Mouse (Mus musculus): ENCODE measurements around the gene Glrx. TPM values are rescaled to one million over a fixed set of nuclear protein-coding genes. Genes with fewer than 3 reads are reported as not detected.

The Glrx gene
- polyA plus RNA-seq, 1 experiment from 2014 or later: 37.9 TPM

DNA sequence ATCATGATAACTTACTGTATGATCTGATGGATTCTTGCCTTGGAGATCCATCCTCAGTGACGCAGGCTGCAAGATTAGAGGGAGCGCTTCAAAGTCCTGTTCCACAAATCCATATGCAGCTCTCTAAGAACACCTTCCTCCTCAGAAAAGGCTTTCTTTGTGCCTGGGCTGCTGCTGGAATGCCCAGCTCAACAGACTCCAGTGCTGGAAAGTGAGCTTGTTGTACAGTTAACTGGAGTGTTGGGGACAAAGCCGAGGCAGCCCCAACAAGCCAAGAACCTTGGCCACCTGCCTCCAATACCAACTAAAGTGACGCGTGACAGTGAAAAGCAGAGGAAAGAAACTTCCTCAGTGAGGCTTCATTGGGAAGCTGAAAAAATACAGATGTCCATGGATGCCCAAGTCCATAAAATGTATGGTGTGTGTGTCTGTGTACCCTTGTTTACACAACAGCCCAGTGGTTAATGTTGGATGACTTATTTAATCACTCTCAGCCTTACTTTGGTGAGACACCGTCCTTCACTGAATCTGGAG, 1.2 kb downstream of the Glrx start:
- Histone ChIP-seq H3K27me3 (no peaks in the 10 kb centered on the region), H3K36me3 (no peaks in the 10 kb centered on the region), H3K4me1 (peaks cover 29% of the 10 kb centered on the region), H3K9ac (peak overlapping the region; percentile 77), H3K4me3 (peak overlapping the region; percentile 49), H3K9me3 (no peaks in the 10 kb centered on the region), H3K4me2 (replicated peaks) (peak overlapping the region; percentile 83), H3K27ac (no peak overlapping the region)
- ATAC-seq (ENCODE audit: low FRiP score, low read depth): no peak
- WGBS: 53% methylated on average over 6 of the region's 6 CpGs

DNA sequence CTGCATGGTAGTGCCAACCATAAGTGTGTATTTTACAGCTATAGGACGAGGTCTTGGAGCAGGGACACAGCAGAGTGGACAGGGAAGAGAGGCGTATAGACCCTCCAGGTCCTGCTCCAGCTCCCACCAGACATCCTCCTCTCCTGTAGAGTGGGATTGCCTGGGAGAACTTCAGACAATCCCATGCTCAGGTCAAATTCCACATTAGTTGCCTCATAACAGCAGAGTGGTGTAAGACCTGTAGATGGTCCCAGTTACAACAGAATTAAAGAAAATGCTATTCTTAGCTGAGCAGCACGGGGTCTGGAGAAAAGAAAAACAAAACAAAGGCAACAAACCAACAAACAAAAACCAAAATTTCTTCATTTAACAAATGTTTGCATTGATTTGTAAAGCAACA, 2.3 kb downstream of the Glrx start:
- Histone ChIP-seq H3K9ac (no peak overlapping the region), H3K36me3 (no peaks in the 10 kb centered on the region), H3K4me2 (replicated peaks) (peak overlapping the region; percentile 83), H3K4me1 (peaks cover 29% of the 10 kb centered on the region), H3K4me3 (no peak overlapping the region), H3K9me3 (no peaks in the 10 kb centered on the region), H3K27ac (no peak overlapping the region), H3K27me3 (no peaks in the 10 kb centered on the region)
- WGBS: 78% methylated on average over 3 of the region's 3 CpGs
- ATAC-seq (ENCODE audit: low FRiP score, low read depth): no peak

DNA sequence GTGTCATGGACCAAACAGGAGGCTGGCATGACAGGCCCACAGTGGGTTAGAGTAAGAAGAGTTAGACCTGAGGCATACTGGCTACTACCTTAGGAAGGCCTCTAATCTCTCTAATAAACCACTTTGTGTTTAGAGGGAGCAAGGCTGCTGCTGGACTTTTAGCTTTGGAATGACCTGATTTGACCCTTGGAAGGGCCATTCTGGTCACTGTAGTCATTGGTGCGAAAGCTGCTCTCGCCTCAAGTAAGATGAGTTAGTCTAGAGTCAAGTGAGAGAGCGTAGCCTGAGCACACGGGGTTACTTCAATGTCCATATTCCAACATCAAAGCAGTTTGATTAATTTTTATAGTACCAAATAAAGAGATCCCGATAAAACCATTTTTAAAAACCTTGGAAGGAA, 3.7 kb downstream of the Glrx start:
- Histone ChIP-seq H3K4me3 (no peak overlapping the region), H3K27me3 (no peaks in the 10 kb centered on the region), H3K4me2 (replicated peaks) (no peak overlapping the region), H3K4me1 (peaks cover 29% of the 10 kb centered on the region), H3K27ac (no peak overlapping the region), H3K9ac (no peak overlapping the region), H3K36me3 (0 out of 2 replicates have a peak, but pooled peaks cover 5% of the 10 kb centered on the region), H3K9me3 (no peaks in the 10 kb centered on the region)
- WGBS: 80% methylated on average over 5 of the region's 5 CpGs
- no peak for ATAC-seq (ENCODE audit: low FRiP score, low read depth)

DNA sequence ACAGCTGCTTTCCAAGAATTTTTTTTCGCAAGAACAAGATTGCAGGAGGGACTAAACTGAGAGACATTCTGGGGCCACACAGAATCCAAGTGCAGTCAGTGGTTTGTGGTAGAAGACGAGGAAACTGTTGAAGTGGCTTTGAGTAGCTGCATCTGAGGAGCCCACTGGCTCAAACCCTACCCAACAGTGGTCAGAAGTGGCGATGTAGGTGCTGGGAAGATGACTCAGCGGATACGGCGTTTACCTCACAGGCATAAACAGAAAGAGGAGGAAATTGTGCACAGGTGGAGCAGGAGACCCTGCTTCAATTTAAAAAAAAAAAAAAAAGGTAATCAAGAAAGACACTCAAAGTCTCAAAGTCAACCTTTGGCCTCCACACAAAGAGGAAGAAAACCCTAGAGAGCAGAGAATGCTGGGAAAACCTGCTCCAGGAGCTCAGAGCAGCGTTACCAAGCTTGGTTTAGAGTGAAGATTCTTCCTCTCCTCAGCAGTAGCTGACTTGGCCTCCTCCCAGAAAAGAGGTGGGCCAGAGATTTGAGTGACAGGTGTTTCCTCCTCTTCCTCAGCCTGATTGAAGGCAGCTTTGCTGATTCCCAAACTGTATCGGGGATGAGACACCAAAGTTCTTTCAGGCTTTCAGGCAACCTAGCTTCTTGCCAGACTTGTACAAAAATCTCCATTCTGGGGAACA, 4.5 kb downstream of the Glrx start:
- Histone ChIP-seq H3K36me3 (peaks cover 5% of the 10 kb centered on the region; the same call in 1 of the 2 replicates), H3K4me1 (peaks cover 24% of the 10 kb centered on the region), H3K4me3 (no peak overlapping the region), H3K27me3 (no peaks in the 10 kb centered on the region), H3K9ac (no peak overlapping the region), H3K9me3 (no peaks in the 10 kb centered on the region), H3K4me2 (replicated peaks) (no peak overlapping the region), H3K27ac (no peak overlapping the region)
- ATAC-seq (ENCODE audit: low FRiP score, low read depth): no peak
- WGBS: 83% methylated on average over 8 of the region's 8 CpGs

DNA sequence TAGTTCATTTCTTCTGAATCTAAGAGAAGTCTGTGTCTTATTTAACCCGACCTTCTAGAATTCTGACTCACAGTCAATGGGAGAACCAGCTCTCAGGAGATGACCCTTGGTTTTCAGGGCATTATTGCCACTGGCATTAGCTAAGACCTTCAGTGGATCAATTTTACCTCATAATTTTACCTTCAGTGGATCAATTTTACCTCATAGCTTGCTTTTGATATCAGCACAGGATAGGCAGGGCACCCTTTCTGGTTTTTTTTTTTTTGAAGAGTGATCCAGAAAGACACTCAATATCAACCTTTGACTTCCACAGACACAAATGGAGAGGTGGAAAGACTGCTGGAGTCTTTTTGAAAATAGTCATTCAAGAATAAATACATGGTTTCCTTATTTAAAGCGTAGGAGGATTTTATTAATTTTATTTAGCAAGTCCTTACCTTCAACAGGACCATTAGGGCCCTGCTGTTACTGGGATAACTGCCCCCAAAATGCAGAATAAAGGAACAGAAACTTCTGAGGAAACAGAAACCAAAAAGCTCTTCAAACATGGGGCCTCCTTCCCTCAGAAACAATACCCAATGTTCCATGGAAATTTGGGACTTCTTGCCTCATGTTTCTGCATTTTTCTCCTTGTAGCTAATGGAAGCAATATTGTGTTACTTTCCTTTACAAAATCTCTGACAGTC, 5.3 kb downstream of the Glrx start:
- no peak overlapping the region for H3K4me3 ChIP-seq
- H3K9ac ChIP-seq: no peak overlapping the region
- H3K27me3 ChIP-seq: no peaks in the 10 kb centered on the region
- WGBS: 94% methylated on average over 2 of the region's 2 CpGs
- no peaks in the 10 kb centered on the region for H3K9me3 ChIP-seq
- H3K36me3 ChIP-seq: peaks cover 5% of the 10 kb centered on the region; the same call in 1 of the 2 replicates
- H3K4me1 ChIP-seq: peaks cover 19% of the 10 kb centered on the region
- H3K4me2 ChIP-seq (replicated peaks): no peak overlapping the region
- no peak overlapping the region for H3K27ac ChIP-seq
- ATAC-seq (ENCODE audit: low FRiP score, low read depth): no peak

DNA sequence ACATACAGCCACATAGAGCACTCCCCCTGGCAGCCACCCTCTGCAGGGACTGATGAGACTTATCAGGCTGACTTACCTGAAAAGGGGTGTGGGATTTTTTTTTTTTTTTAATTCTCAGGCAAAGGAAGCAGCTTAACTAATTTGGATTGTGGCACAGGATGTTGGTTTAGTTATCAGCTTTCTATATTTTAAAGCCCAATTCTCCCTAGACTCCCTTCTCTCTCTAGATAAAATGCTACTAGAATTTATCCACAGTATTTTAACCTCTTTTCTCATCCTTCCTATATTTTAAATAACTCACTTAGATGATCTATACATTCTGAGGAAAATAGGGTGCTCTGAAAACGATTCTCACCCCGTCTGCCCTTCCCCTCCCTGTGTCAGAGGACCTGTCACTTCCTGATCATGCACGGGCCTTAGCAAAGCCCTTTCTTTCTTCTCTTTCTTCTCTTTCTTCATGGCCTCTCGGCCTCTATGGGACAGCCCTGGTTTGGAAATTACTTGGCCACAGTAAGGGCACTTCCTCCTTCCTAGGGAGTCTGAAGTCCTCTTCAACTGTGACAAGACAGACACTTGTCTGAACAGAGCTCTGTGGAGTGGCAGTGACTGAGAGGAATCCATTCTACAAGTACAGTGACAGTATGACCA, 6.0 kb downstream of the Glrx start:
- H3K4me3 ChIP-seq: no peak overlapping the region
- H3K27me3 ChIP-seq: no peaks in the 10 kb centered on the region
- H3K27ac ChIP-seq: no peak overlapping the region
- H3K4me1 ChIP-seq: peaks cover 14% of the 10 kb centered on the region
- 74% methylated on average over 4 of the region's 4 CpGs for WGBS
- ATAC-seq (ENCODE audit: low FRiP score, low read depth): no peak
- no peak overlapping the region for H3K4me2 ChIP-seq (replicated peaks)
- H3K9ac ChIP-seq: no peak overlapping the region
- no peaks in the 10 kb centered on the region for H3K9me3 ChIP-seq
- peaks cover 5% of the 10 kb centered on the region; the same call in 1 of the 2 replicates for H3K36me3 ChIP-seq

DNA sequence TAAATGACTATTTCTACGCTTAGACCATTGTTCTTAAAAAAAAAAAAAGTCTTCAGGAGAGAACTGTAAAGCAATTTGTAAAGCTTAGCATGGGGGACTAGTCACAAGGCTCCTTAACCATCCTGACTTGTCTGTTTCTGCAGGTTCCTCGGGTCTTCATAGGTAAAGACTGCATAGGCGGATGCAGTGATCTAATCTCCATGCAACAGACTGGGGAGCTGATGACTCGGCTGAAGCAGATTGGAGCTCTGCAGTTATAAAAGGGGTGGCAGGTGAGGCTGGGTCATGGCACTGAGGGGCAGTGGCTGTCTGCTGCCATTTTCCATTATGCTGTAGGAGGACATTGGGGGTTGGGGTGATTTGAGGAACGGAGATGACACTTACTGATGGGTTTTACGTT, 7.4 kb downstream of the Glrx start:
- Histone ChIP-seq H3K4me2 (replicated peaks) (no peak overlapping the region), H3K4me1 (no peaks in the 10 kb centered on the region), H3K9ac (no peak overlapping the region), H3K4me3 (no peak overlapping the region), H3K36me3 (peaks cover 12% of the 10 kb centered on the region; the same call in 1 of the 2 replicates), H3K27ac (no peak overlapping the region), H3K27me3 (no peaks in the 10 kb centered on the region), H3K9me3 (no peaks in the 10 kb centered on the region)
- no peak for ATAC-seq (ENCODE audit: low FRiP score, low read depth)
- WGBS: 86% methylated on average over 6 of the region's 6 CpGs

DNA sequence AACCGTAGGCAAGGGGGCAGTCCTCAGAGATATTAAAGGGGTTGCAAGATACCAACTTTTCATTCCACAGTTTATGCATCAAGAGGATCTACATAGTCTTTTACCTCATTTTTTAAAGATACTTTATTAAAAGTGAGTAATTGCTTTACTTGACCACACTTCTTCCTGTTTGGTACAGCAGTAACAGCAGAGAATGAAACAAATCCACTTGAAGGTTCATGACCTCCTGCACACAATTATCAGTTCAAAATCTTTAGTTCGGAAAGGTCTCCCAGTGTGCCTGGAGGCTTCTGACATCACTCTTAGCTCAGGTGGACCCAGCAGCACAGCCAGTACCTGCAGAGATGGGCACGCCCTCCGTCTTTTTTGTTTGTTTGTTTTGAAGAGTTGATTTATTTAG, 12.4 kb downstream of the Glrx start:
- Histone ChIP-seq H3K4me1 (no peaks in the 10 kb centered on the region), H3K27ac (no peak overlapping the region), H3K4me2 (replicated peaks) (no peak overlapping the region), H3K27me3 (no peaks in the 10 kb centered on the region), H3K9me3 (0 out of 2 replicates have a peak, but pooled peaks cover 3% of the 10 kb centered on the region), H3K36me3 (peaks cover 12% of the 10 kb centered on the region; the same call in 1 of the 2 replicates), H3K9ac (no peak overlapping the region), H3K4me3 (no peak overlapping the region)
- WGBS: 88% methylated on average over 4 of the region's 4 CpGs
- no peak for ATAC-seq (ENCODE audit: low FRiP score, low read depth)

DNA sequence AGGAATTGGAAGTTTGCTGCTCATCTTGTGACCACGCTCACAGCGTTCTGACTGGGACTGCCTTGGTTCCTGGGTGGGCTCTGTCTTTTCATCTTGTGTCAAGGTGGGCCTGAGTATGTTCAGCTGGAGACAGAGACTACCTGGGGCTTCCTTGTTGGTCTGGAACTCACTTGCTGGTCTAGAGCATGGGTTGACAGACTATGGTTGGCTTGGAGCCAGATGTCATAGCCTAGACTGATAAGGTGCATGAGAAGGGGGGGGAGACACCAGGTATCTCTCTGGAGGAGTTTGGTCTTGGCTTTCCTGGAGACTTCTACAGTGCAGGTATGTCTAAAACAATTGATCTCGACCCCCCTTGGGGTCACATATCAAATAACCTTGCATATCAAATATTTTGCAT, 13.4 kb downstream of the Glrx start:
- Histone ChIP-seq H3K4me3 (no peak overlapping the region), H3K4me2 (replicated peaks) (no peak overlapping the region), H3K36me3 (peaks cover 7% of the 10 kb centered on the region; the same call in 1 of the 2 replicates), H3K4me1 (no peaks in the 10 kb centered on the region), H3K27me3 (no peaks in the 10 kb centered on the region), H3K9me3 (0 out of 2 replicates have a peak, but pooled peaks cover 3% of the 10 kb centered on the region), H3K9ac (no peak overlapping the region), H3K27ac (no peak overlapping the region)
- ATAC-seq (ENCODE audit: low FRiP score, low read depth): no peak
- 85% methylated on average over 3 of the region's 3 CpGs for WGBS

DNA sequence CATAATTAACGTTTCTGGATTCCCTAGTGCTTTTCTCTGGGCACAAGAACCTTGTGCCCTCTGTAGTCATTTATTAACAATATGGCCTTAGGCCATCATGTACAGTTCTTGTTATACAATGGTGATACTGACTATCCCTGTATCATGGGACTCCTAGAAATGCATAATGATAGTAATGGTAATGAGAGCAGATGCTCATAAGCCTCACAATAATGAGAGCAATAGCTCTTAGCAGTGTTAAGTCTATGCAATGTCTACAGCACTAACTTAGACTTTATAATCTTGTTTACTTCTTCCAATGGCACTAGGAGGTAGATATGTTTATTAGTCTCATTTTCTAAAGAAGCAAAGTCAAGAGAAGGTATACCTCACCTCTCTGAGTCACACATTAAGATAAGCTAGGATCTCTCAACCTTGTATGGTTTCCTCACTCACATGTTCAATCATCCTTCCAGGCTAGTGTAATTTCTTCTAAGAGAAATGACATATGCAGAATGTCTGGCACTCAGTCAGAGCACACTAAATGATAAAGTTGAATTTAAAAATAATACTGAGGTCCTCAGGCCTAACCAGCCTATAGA, 19.7 kb downstream of the Glrx start:
- Histone ChIP-seq H3K27ac (no peak overlapping the region), H3K4me2 (replicated peaks) (no peak overlapping the region), H3K9me3 (peaks cover 12% of the 10 kb centered on the region; the same call in 1 of the 2 replicates), H3K36me3 (no peaks in the 10 kb centered on the region), H3K9ac (no peak overlapping the region), H3K4me1 (no peaks in the 10 kb centered on the region), H3K4me3 (no peak overlapping the region), H3K27me3 (no peaks in the 10 kb centered on the region)
- no peak for ATAC-seq (ENCODE audit: low FRiP score, low read depth)
- 77% methylated on average over 1 of the region's 1 CpGs for WGBS

DNA sequence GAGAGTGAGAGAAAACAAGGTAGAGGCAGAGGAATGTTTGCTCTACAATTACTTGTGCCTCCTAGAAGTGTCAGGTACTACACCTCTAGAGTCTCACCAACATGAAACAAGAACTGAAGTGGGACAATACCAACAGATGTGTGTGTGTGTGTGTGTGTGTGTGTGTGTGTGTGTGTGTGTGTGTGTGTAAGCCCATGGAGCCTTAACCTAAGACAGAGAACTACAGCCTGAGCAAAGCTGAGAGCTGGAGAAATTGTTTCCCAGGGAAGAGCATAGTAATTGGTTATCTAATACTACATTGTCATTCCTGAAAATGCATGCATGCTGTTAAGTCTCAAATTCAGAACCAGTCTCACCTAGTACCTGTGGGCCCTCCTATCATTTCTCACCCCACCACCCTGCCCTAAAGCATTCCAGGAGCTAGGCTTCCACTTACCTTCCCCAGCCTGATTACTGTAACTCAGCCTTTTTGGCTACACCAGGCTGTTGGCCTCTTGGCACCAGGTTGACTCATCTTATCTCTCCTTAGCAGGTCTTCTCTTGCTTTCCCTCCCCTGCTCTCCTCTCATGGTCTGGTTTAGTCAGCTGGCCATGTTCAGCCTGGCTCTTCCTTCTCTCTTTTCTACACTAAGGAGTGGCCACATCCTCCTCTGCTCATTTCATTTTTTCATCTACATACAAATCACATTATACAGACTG, 26.0 kb downstream of the Glrx start:
- Histone ChIP-seq H3K4me3 (no peak overlapping the region), H3K9me3 (0 out of 2 replicates have a peak, but pooled peaks cover 5% of the 10 kb centered on the region), H3K9ac (no peak overlapping the region), H3K27ac (no peak overlapping the region), H3K36me3 (peaks cover 38% of the 10 kb centered on the region), H3K4me2 (replicated peaks) (no peak overlapping the region), H3K27me3 (no peaks in the 10 kb centered on the region), H3K4me1 (no peaks in the 10 kb centered on the region)
- no peak for ATAC-seq (ENCODE audit: low FRiP score, low read depth)
